Mouse (Mus musculus): ENCODE results near the gene Lbhd1.

GRCm38 (mm10) chr19:8919684-8920072 is 36.1 kb downstream of the Lbhd1 start:
- TF ChIP-seq GATA1 (IDR thresholded peaks at IDR 0.05; ENCODE audit: low read length) (no peak), TAL1 (IDR thresholded peaks at IDR 0.05; ENCODE audit: low read length) (no peak)
